Mouse (Mus musculus) fibroblast of lung, adult 2 months (primary cell): ENCODE data around the gene Schip1.

Experiments used
- DNase-seq: peaks from one replicate; pipeline ENCODE4 v3.0.0-alpha.2; 2011; ENCODE audit warnings: low read depth

Schip1 gene

GRCm38 (mm10) chr3:68621971-68622370 is 557.4 kb downstream of the Schip1 start:
- DNase-seq: no peak

GRCm38 (mm10) chr3:68623036-68623435 is 558.4 kb downstream of the Schip1 start:
- no peak for DNase-seq

- no peak for DNase-seq
Measured at GRCm38 (mm10) chr3:68624471-68624870, 559.9 kb downstream of the Schip1 start.

- DNase-seq: no peak
Measured at GRCm38 (mm10) chr3:68630261-68630660, 565.7 kb downstream of the Schip1 start.

- no peak for DNase-seq
Measured at GRCm38 (mm10) chr3:68630821-68631220, 566.2 kb downstream of the Schip1 start.

- no peak for DNase-seq
Measured at GRCm38 (mm10) chr3:68632714-68633113, 568.1 kb downstream of the Schip1 start.

- DNase-seq: no peak
Measured at GRCm38 (mm10) chr3:68633577-68633976, 569.0 kb downstream of the Schip1 start.

GRCm38 (mm10) chr3:68637960-68638359 is 573.4 kb downstream of the Schip1 start:
- no peak for DNase-seq

GRCm38 (mm10) chr3:68638703-68639102 is 574.1 kb downstream of the Schip1 start:
- no peak for DNase-seq

GRCm38 (mm10) chr3:68642935-68643334 is 578.3 kb downstream of the Schip1 start:
- no peak for DNase-seq

GRCm38 (mm10) chr3:68646387-68647130 is 582.0 kb downstream of the Schip1 start:
- DNase-seq: no peak

- no peak for DNase-seq
Measured at GRCm38 (mm10) chr3:68647282-68647681, 582.7 kb downstream of the Schip1 start.

GRCm38 (mm10) chr3:68650251-68650650 is 585.6 kb downstream of the Schip1 start:
- no peak for DNase-seq

GRCm38 (mm10) chr3:68656607-68657352 is 592.2 kb downstream of the Schip1 start:
- DNase-seq: no peak

GRCm38 (mm10) chr3:68657589-68658245 is 593.1 kb downstream of the Schip1 start:
- no peak for DNase-seq

- DNase-seq: no peak
Measured at GRCm38 (mm10) chr3:68659996-68660395, 595.4 kb downstream of the Schip1 start.

GRCm38 (mm10) chr3:68660538-68660937 is 595.9 kb downstream of the Schip1 start:
- DNase-seq: no peak

- no peak for DNase-seq
Measured at GRCm38 (mm10) chr3:68662386-68662785, 597.8 kb downstream of the Schip1 start.

GRCm38 (mm10) chr3:68664337-68664736 is 599.7 kb downstream of the Schip1 start:
- no peak for DNase-seq

- DNase-seq: no peak
Measured at GRCm38 (mm10) chr3:68666377-68666776, 601.8 kb downstream of the Schip1 start.

- no peak for DNase-seq
Measured at GRCm38 (mm10) chr3:68667852-68668251, 603.2 kb downstream of the Schip1 start.

- DNase-seq: no peak
Measured at GRCm38 (mm10) chr3:68669418-68669974, 604.9 kb downstream of the Schip1 start.

- DNase-seq: no peak
Measured at GRCm38 (mm10) chr3:68674721-68675120, 610.1 kb downstream of the Schip1 start.
